Mouse (Mus musculus) lung, postnatal 0 days (tissue): ENCODE data around the gene Dapk1.

Source experiments
- CTCF ChIP-seq: IDR thresholded peaks from 2 replicates; pipeline ENCODE4 v1.5.1; 2016; ENCODE audit warnings: antibody characterized with exemption, mild to moderate bottlenecking
- EP300 ChIP-seq: IDR thresholded peaks from 2 replicates; pipeline ENCODE4 v1.6.1; 2016; ENCODE audit warnings: antibody characterized with exemption, mild to moderate bottlenecking, control low read depth

DNA sequence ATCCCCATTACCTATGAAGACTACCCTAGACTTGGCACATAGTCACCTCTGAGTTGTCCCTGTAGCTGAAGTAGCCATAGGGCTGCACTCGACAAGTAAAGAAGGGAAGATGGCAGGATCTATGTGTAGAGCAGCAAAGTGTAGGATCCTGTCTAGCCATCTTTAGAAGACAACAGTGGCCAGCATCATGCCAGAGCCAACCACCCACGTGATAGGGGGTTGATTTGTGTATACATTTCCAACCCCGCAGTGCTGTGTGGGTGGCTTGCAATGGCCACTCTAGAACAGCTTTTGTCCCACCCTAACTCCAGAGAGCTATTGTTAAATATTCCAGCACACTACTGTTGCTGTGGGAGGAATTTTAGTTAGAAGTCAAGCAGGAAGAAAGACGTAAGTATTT, 111.8 kb downstream of the Dapk1 start:
- TF ChIP-seq CTCF (no peak), EP300 (no peak)
